Mouse (Mus musculus) liver, postnatal 0 days (tissue): ENCODE data around the gene Acox3. TPM values are rescaled to one million over a fixed set of nuclear protein-coding genes. Genes with fewer than 3 reads are reported as not detected.
A peak's percentile ranks its signal among the peaks of the same experiment; 100 is the strongest.

Experiments
- ATAC-seq: fragments of 200-750 bp; cut with Nextera tagmentation; 2 replicates; pipeline ENCODE4 v1.8.0; 2017; ENCODE audit warnings: mild to moderate bottlenecking, moderate library complexity
- DNase-seq: peaks from one replicate; pipeline ENCODE4 v3.0.0-alpha.2; 2016
- H3K27ac ChIP-seq: fragments of 300-500 bp; sonication (generic); 2 replicates; pipeline ENCODE4 v1.5.1; 2014; ENCODE audit warnings: antibody characterized with exemption, moderate library complexity, mild to moderate bottlenecking, low read depth
- H3K27me3 ChIP-seq: fragments of 300-500 bp; sonication (generic); 2 replicates; pipeline ENCODE4 v1.6.1; 2014; ENCODE audit warnings: low read length, control low read depth, mixed read lengths; ENCODE audit not compliant: insufficient read depth
- H3K36me3 ChIP-seq: fragments of 300-500 bp; sonication (generic); replicated peaks from 2 replicates; pipeline ENCODE4 v1.6.1; 2014; ENCODE audit warnings: mild to moderate bottlenecking, control low read depth, low read length, moderate library complexity, mixed read lengths; ENCODE audit not compliant: insufficient read depth
- H3K4me1 ChIP-seq: fragments of 300-500 bp; sonication (generic); 2 replicates; pipeline ENCODE4 v1.6.1; 2014; ENCODE audit warnings: antibody characterized with exemption, mild to moderate bottlenecking, control low read depth; ENCODE audit not compliant: insufficient read depth
- H3K4me2 ChIP-seq: fragments of 300-500 bp; sonication (generic); 2 replicates; pipeline ENCODE4 v1.6.1; 2014; ENCODE audit warnings: low read depth, mild to moderate bottlenecking, low read length, moderate library complexity, mixed read lengths
- H3K4me3 ChIP-seq: fragments of 300-500 bp; sonication (generic); 2 replicates; pipeline ENCODE4 v1.5.1; 2014; ENCODE audit warnings: low read depth, low read length
- H3K9ac ChIP-seq: fragments of 300-500 bp; sonication (generic); replicated peaks from 2 replicates; pipeline ENCODE4 v1.6.1; 2014; ENCODE audit warnings: mild to moderate bottlenecking, moderate library complexity
- H3K9me3 ChIP-seq: fragments of 300-500 bp; sonication (generic); 2 replicates; pipeline ENCODE4 v1.6.1; 2016; ENCODE audit warnings: mild to moderate bottlenecking, control low read depth, low read length, mixed read lengths
- CTCF ChIP-seq: sonication (generic); IDR thresholded peaks from 2 replicates; pipeline ENCODE4 v1.5.1; 2016; ENCODE audit warnings: antibody characterized with exemption, low read depth
- EP300 ChIP-seq: IDR thresholded peaks from 2 replicates; pipeline ENCODE4 v1.6.1; 2016; ENCODE audit warnings: antibody characterized with exemption, low read depth, mild to moderate bottlenecking
- WGBS: fragments of 180-500 bp; shearing (Covaris S2); extraction: QIAGEN DNeasy Blood & Tissue Kit; methylation state at CpG from one replicate; pipeline ENCODE4 v1.1.7; 2014; ENCODE audit not compliant: insufficient replicate concordance; 5-methylcytosine and 5-hydroxymethylcytosine counted together
- polyA plus RNA-seq: library from polyadenylated mRNA; unstranded; fragments of >200 nt; fragmentation: Nextera tagmentation; extraction: Ambion mirVana; gene quantifications from 2 replicates; pipeline ENCODE4 v1.2.1, GENCODE M21; 2015

The Acox3 gene
- polyA plus RNA-seq, 1 experiment from 2014 or later = 4.0 TPM

- H3K27ac ChIP-seq = no peak overlapping the region
- no peak for DNase-seq
- 82% methylated on average over 2 of the region's 2 CpGs for WGBS
- no peaks in the 10 kb centered on the region for H3K9me3 ChIP-seq
- no peak for ATAC-seq
- no peaks in the 10 kb centered on the region for H3K4me1 ChIP-seq
- TF ChIP-seq CTCF (no peak), EP300 (no peak)
- no peak overlapping the region for H3K4me3 ChIP-seq
- no peak overlapping the region for H3K4me2 ChIP-seq
- H3K9ac ChIP-seq = no peak overlapping the region
- no peaks in the 10 kb centered on the region for H3K27me3 ChIP-seq
- H3K36me3 ChIP-seq = no peaks in the 10 kb centered on the region
These were observed 43.6 kb downstream of the Acox3 start for GRCm38 (mm10) chr5:35626408-35626807.

- 52% methylated on average over 7 of the region's 7 CpGs for WGBS
These were observed 44.5 kb downstream of the Acox3 start for GRCm38 (mm10) chr5:35627307-35627840.

GRCm38 (mm10) chr5:35628685-35629084 is 45.8 kb downstream of the Acox3 start:
- no peaks in the 10 kb centered on the region for H3K36me3 ChIP-seq
- H3K27ac ChIP-seq = no peak overlapping the region
- TF ChIP-seq CTCF (no peak), EP300 (no peak)
- H3K27me3 ChIP-seq = no peaks in the 10 kb centered on the region
- no peak overlapping the region for H3K9ac ChIP-seq
- no peak overlapping the region for H3K4me2 ChIP-seq
- no peak overlapping the region for H3K4me3 ChIP-seq
- no peaks in the 10 kb centered on the region for H3K4me1 ChIP-seq
- no peak for ATAC-seq
- no peaks in the 10 kb centered on the region for H3K9me3 ChIP-seq
- WGBS = 52% methylated on average over 1 of the region's 1 CpGs
- DNase-seq = no peak

More at GRCm38 (mm10) chr5:35627307-35627840, 44.5 kb downstream of the Acox3 start:
- no peaks in the 10 kb centered on the region for H3K27me3 ChIP-seq
- peak; percentile 51 for TF ChIP-seq CTCF
- TF ChIP-seq EP300 = no peak
- no peak overlapping the region for H3K9ac ChIP-seq
- H3K36me3 ChIP-seq = no peaks in the 10 kb centered on the region
- H3K4me2 ChIP-seq = no peak overlapping the region
- no peak overlapping the region for H3K4me3 ChIP-seq
- no peaks in the 10 kb centered on the region for H3K4me1 ChIP-seq
- no peaks in the 10 kb centered on the region for H3K9me3 ChIP-seq
- ATAC-seq (no peak), DNase-seq (no peak)
- H3K27ac ChIP-seq = no peak overlapping the region

GRCm38 (mm10) chr5:35629333-35629732 is 46.5 kb downstream of the Acox3 start:
- Histone ChIP-seq H3K27ac (no peak overlapping the region), H3K4me3 (no peak overlapping the region), H3K27me3 (no peaks in the 10 kb centered on the region), H3K9me3 (no peaks in the 10 kb centered on the region), H3K4me1 (no peaks in the 10 kb centered on the region), H3K9ac (no peak overlapping the region), H3K4me2 (no peak overlapping the region), H3K36me3 (no peaks in the 10 kb centered on the region)
- ATAC-seq = no peak
- DNase-seq = no peak
- peak; percentile 38 for TF ChIP-seq CTCF
- TF ChIP-seq EP300 = no peak

GRCm38 (mm10) chr5:35630706-35631105 is 47.9 kb downstream of the Acox3 start:
- DNase-seq (no peak), ATAC-seq (no peak)
- Histone ChIP-seq H3K27ac (no peak overlapping the region), H3K4me3 (no peak overlapping the region), H3K4me2 (no peak overlapping the region), H3K9me3 (no peaks in the 10 kb centered on the region), H3K4me1 (no peaks in the 10 kb centered on the region), H3K27me3 (no peaks in the 10 kb centered on the region), H3K9ac (no peak overlapping the region), H3K36me3 (no peaks in the 10 kb centered on the region)
- TF ChIP-seq EP300 (no peak), CTCF (no peak)
- 80% methylated on average over 1 of the region's 1 CpGs for WGBS

DNA sequence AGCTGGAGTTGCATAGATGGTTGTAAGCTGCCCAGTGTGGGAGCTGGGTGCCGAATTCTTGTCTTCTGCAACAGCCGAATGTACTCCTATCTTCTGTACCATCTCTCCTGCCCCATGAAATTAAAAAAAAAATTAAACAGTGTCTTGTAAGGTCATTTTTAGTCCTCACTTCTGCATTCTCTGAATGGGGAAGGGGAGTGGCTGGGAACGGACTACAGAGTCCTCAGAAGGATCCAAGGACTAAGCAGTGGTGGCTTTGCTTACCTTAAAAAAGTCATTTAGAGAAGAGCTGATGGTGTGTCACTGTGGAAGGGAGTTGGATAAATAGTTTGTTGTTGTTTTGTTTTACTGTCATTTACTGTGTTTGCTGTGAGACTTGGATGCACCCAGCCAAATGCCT is 48.4 kb downstream of the Acox3 start:
- WGBS = 45% methylated on average over 3 of the region's 3 CpGs
- H3K4me1 ChIP-seq = no peaks in the 10 kb centered on the region
- H3K27me3 ChIP-seq = no peaks in the 10 kb centered on the region
- no peak overlapping the region for H3K4me3 ChIP-seq
- ATAC-seq (no peak), DNase-seq (no peak)
- no peak overlapping the region for H3K9ac ChIP-seq
- H3K27ac ChIP-seq = no peak overlapping the region
- no peak overlapping the region for H3K4me2 ChIP-seq
- H3K9me3 ChIP-seq = no peaks in the 10 kb centered on the region
- H3K36me3 ChIP-seq = no peaks in the 10 kb centered on the region
- TF ChIP-seq CTCF (no peak), EP300 (no peak)

GRCm38 (mm10) chr5:35631755-35632154 is 48.9 kb downstream of the Acox3 start:
- WGBS = 57% methylated on average over 5 of the region's 5 CpGs

More at GRCm38 (mm10) chr5:35631755-35632154, 48.9 kb downstream of the Acox3 start:
- Histone ChIP-seq H3K27me3 (no peaks in the 10 kb centered on the region), H3K9ac (no peak overlapping the region), H3K27ac (no peak overlapping the region), H3K9me3 (no peaks in the 10 kb centered on the region), H3K36me3 (no peaks in the 10 kb centered on the region), H3K4me2 (no peak overlapping the region), H3K4me1 (no peaks in the 10 kb centered on the region), H3K4me3 (no peak overlapping the region)
- no peak for TF ChIP-seq EP300
- no peak for TF ChIP-seq CTCF
- ATAC-seq = no peak
- DNase-seq = no peak
